Mouse (Mus musculus): ENCODE measurements around the gene Frmd6.

DNA sequence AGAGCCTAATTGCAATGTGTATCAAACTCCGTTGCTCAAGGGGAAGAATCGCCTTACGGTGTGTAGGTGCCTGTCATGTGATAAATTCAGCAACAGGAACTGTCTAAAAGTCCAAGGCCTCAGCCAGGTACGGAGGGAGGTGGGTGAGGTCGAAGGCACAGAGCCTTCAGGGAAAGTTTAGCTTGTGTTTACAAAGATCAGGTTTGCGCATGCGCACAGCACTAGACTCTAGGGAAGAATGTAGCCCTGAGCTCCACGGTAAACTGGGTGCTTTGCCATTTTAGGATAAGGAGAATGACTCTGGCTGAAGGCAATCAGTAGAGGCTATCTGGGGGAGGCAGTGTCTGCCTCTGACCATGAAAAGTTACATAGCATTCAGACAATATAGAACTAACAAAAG, 49.7 kb upstream of the Frmd6 start:
- TF ChIP-seq POLR2A (IDR thresholded peaks at IDR 0.05; ENCODE audit: borderline replicate concordance, low read depth, low read length), result no peak
- TF ChIP-seq CTCF (IDR thresholded peaks at IDR 0.05; ENCODE audit: low read depth, low read length), result no peak

Data from bone marrow macrophage, adult 2 months (primary cell).